Mouse (Mus musculus) ovary, postnatal 14 days (tissue): ENCODE data around the gene Agap3.

Source experiments
- DNase-seq: peaks from one replicate; pipeline ENCODE4 v3.0.0; 2022; ENCODE audit warnings: low spot score

Gene Agap3

DNA sequence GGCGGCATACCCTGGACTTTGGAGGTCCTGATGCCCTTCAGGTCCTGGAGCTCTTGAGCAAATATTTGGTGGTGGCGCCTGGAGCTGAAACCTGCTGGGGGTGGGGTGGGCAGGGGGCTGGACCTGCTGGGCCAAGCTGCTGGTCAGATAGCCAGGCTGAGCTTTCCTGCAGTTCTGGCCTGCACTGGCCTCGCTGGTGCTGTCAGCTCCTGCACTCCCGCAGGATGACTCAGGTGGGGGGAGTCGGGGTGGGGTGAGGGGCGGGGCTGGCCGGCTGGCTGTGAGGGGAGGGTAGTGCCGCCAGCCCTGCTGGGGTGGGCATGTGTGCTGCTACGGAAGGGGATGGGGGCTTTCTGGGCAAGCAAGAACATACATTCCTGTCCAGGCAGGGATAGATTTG lies 23.4 kb upstream of the Agap3 start:
- DNase-seq = no peak

- no peak for DNase-seq
Measured at GRCm38 (mm10) chr5:24433993-24434392, 18.0 kb upstream of the Agap3 start.

DNA sequence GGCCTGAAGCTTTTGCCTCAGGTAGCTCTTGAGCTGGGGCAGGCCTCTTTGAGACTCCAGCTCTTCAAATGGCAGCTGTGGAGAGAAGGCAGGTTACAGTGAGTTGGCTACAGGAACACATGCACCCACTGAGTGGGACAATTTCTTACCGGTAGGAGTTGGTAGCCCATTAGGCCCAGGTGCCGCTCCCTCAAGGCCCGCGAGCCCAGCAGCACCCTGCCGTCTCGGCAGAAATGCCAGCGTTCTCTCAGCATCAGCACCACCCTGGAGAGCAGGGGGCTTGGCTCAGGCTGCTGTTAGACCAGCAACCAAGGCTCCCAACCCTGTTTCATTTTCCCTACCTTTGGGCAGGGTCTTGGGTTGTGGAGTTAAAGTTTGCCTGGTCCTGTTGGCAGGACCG lies 10.8 kb upstream of the Agap3 start:
- no peak for DNase-seq

- no peak for DNase-seq
Measured at GRCm38 (mm10) chr5:24442029-24442428, 9.9 kb upstream of the Agap3 start.

DNA sequence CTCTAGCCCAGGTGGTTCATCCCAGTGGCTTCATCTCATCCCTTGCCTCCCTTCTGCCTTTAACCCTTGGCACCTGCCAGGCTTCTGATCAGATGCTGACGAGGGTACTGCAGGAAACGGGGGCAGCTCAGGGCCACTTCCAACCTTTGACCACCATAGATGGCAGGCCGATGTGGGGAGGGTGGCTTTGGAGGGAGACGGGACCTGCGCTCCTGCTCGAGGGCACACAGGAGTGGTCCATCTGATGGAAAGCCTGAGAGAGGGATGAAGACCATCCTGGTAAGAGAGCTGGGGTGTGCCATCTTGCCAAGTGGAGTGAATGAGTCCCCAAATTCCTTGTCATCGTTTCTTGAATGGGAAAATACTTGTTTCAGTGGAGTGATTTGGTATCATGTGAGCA lies 8.8 kb upstream of the Agap3 start:
- DNase-seq = no peak

GRCm38 (mm10) chr5:24443927-24444326 lies 8.1 kb upstream of the Agap3 start:
- no peak for DNase-seq

GRCm38 (mm10) chr5:24444746-24445427 lies 7.1 kb upstream of the Agap3 start, which contains the start of gene Fastk:
Gene Fastk (minus strand): TSS chr5:24445287.
- DNase-seq = peak; percentile 83

DNA sequence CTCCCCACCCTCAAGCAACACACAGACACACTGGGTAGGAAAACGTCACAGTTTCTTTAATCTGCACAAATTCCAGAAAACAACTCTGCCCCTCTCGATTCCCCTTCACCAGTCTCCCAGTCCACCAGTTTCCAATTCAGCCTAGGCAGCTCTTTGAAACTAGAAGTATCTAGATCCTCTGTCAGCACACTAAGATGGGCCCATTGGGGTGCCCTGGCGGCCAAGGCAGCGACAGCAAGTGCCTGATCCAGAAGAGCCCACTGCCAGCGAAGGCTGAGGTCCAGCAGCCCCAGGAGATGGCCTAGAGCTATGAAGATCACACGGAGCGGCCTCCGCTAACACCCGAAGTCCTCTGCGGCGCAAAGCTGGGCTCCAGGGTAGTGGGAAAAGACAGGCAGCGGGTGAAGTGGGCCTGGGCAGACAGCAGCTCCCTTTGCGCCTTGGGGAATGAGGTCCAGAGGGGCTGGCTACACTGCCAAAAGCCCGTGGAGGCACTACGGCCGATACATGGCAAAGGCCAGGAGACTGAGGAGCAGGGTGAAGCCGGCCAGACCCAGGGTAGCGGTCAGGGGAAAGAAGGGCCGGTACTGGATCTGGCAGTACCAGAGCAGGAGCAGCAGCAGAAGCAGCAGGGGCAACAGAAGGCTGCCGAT lies 6.4 kb upstream of the Agap3 start:
- DNase-seq = no peak

DNA sequence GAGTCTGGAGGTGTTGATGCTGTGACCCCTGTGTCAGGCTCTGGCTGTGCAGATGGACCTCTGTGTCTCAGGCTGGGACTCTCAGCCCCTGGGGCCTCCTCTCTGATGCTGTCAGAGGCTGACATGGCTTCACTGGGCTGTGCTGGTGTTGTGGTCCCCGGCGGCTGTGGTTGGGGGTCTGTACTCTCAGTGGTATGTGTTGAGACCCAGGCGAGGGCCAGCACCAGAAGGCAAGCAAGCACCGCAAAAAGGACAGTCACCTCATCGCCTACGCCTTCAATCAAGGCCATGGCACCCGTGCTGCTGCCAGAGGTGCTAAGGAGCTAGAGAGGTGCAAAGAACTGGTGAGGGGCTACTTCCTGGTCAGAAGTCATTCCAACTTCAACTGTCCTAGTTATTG lies 5.3 kb upstream of the Agap3 start:
- no peak for DNase-seq

- DNase-seq = peak; percentile 75
Measured at GRCm38 (mm10) chr5:24447624-24448298, 4.2 kb upstream of the Agap3 start, which contains the start of gene Tmub1. Gene Tmub1 (minus strand): TSS chr5:24447854.

DNA sequence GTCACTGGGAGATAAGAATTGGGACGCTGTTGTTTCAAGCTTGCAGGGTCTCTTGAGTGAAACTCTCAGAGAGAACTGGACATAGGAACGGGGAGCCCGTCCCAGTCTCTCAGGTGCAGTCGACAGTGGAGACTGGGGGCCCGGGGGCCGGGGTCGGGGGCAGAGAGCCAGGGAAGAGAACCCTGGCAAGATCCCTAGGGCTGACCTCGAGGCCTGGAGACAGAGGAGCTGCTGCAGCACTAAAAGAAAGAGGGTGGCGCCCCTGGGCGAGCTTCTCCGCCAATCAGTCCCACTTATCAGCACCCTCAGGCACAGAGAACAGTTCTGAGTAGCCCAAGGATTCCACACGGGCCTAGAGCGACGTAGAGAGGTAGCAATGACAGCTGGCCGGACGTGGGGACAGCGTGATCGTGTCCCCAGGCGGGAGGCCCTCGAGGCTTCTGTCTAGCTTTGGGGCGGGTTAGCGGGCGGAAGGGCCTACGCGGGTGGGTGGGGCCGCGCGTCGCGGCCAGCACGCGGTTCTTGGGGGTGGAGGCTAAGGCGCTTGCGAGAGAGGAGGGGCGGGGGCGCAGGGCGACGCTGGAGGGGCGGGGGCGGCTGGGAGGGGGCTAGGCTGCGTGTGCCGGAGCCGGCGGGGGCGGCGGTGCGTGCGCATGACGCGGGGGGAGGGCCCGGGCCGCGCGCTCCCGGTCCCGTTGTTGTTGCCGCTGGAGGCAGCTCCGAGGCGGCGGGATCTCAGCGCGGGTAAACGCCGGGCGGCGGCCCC lies 530 bp upstream of the Agap3 start:
- DNase-seq = peak; percentile 73

- DNase-seq = no peak
Measured at GRCm38 (mm10) chr5:24452691-24453233, 785 bp downstream of the Agap3 start.

- no peak for DNase-seq
Measured at GRCm38 (mm10) chr5:24453283-24453984, 1.5 kb downstream of the Agap3 start.

GRCm38 (mm10) chr5:24453985-24454303 lies 2.0 kb downstream of the Agap3 start:
- DNase-seq = no peak

GRCm38 (mm10) chr5:24455076-24455475 lies 3.1 kb downstream of the Agap3 start:
- DNase-seq = no peak

- DNase-seq = no peak
Measured at GRCm38 (mm10) chr5:24455613-24456012, 3.6 kb downstream of the Agap3 start.

- DNase-seq = no peak
Measured at GRCm38 (mm10) chr5:24466762-24467161, 14.8 kb downstream of the Agap3 start.

DNA sequence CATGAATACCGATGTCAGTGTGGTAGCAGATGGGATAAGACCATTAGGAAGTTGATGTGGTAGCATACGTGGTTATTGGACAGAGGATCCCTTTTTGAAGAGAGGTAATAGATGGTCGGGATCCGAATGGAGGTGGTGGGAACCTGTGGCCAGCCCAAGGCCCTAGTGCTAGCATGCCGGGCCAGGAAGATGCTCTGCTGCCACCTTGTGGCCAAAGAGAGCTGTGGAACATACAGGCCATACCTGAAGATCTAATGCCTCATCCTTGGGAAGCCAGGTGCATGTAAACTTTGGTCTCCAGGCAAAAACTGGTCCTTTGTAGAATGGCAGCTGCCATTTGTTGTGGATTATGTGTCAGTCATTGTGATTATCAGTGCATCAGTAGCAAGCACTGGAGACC lies 18.6 kb downstream of the Agap3 start:
- DNase-seq = no peak

DNA sequence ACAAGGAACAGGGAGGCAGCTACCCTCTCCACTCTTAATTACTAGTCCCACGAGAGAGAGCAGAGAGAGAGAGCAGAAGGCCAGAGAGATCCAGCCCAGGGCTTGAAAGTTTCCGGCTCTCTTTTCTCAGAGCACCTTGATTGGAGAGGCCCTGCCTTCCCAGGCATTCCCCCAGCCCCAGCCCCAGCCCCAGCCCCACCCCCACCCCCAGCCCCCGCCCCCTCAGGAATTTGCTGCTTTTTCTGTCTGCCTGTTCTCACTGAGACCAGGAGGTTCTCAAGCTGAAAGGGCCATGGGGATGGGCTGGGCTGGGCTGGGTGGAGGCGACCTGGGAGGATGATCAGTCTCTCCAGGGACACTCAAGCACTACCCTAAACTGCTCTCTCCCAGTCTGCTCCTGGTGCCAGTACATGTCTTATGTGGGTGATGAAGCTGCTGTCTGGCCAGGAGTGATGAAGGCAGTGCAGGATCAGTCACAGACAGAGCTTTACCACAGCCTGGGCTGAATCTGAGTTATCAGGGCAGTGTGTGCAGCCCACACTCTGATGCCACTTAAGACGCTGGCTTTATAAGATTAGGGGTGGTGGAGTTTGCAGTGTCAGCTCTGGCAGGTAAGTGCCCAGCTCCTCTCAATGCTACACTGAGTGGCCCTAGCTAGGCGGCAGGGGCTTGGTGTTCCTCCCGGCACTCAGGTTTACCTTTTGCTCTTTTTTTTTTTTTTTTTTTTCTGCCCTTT lies 21.1 kb downstream of the Agap3 start:
- no peak for DNase-seq

DNA sequence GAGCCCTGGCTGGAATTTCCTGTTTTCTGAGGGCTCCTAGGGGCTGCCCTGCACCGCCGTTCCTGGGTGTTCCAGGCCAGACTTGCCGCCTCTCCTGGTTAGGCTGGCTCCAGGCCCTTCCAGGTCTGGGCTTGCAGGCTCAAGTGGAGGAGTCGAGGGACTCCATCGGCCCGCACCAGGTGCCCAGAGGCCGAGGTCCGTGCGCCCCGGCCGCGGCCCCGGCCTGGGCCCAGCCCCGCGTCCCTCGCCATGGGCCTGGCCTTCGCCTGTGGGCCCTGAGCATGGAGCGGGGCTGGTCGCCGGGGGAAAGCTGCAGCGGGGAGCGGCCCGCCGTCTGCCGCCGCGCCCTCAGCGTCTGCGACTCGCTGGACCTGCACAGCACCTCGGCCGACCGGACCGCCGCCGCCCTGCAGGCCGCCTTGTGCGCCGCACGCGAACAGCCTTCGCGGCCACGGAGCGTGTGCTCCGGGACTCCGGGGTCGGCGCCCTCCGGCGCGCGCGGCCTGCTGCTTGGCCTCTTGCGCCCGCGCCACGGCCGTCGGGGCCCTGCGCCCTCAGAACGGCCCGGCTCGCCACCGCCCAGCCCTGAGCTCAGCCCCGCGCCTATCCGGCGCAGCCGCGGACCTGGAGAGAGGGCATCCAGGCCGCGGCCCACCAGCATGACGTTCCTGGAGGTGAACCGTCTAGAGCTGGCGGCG lies 22.2 kb downstream of the Agap3 start:
- DNase-seq = peak; percentile 22
